Mouse (Mus musculus) granulocyte monocyte progenitor cell, adult 5-6 weeks (primary cell): ENCODE data around the gene Foxl2. TPM values are rescaled to one million over a fixed set of nuclear protein-coding genes. Genes with fewer than 3 reads are reported as not detected.
A peak's percentile ranks its signal among the peaks of the same experiment; 100 is the strongest.

Experiments used
- ATAC-seq: replicated peaks from 2 replicates; pipeline ENCODE4 v1.8.0; 2016; ENCODE audit warnings: mild to moderate bottlenecking, moderate TSS enrichment, inconsistent platforms; ENCODE audit not compliant: poor library complexity, severe bottlenecking
- total RNA-seq, 2 experiments: library from RNA; stranded (forward) in 1 of 2; stranded (reverse) in 1 of 2; fragments of 200-712, 200-1000 nt in 1 of 2; fragments of >200 nt in 1 of 2; fragmentation: Nextera tagmentation in 1 of 2; gene quantifications; 2 replicates each; pipeline ENCODE4 v1.2.3; 2014 to 2017

Foxl2 gene
- total RNA-seq (2014; fragmentation: Nextera tagmentation): not detected in 2 replicates
- not detected in 2 replicates for total RNA-seq (2017)

DNA sequence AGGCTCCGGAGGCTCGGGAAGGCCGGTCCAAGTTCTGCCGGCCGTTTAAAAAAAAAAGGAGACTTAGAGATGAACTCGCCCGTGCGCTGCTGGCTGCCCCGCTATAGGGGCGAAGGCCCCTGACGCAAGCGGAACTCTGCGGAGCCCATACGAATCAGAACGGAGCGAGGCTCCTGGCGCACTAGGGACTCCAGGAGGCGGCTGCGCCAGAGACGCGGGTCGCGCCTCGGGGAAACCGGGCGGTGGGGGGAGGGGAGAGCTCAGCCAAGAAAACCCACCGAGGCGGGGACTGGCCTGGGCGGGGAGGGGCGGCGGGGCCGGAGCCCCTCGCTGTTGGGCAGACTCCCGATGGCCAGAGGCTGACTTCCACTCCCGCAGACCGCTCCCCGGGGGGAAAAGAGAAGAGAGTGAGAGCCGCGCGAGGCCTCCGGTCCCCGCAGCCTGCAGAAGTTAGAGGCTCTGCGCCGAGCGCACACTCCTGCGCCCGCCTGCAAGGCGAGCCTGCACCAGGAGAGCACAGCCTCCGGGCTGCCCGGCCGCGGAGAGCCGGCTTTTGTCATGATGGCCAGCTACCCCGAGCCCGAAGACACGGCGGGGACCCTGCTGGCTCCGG lies at the start of gene Foxl2:
Gene Foxl2, plus strand, starts transcription at position 186 of the 613 bp plus-strand sequence.
- peak; percentile 7; the same call in 1 of the 2 replicates for ATAC-seq

DNA sequence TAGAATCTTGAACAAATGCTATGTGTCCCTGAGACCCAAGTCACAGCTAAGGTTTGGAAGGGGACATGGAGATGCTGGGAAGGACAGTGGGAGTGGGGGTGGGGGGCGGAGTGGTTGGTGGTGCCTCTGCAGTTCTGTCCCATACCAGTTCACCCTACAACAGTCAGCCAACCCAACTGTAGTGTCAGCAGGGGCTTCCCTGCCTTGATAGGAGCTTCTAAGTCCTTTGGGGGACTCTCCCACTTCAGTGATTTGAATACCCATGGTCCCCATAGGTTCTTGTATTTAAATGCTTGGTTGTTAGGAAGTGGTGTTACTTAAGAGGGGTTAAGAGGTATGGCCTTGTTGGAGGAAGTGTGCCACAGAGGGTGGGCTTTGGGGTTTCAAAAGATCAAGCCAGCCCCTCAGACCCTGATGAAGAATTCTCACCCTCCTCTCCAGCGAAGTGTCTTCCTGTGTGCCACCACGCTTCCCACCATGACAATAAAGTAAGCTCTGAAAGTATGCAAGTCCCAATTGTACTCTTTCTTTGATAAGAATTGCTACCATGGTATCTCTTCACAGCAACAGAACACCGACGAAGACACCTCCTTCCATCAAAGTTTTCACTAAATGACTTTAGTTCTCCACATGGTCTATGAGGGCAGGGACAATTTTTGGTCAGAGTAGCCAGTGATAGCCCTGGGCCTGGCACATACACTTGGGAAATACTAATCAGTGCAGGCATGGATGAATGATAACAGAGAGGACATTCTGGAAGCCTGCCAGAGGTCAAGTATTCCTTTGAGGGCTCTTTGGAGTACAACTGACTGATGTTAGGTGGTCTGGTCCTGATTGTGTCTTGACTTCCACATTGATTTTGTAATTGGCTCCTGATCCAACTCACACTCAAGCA lies 34.2 kb upstream of the Foxl2 start:
- ATAC-seq: no peak

DNA sequence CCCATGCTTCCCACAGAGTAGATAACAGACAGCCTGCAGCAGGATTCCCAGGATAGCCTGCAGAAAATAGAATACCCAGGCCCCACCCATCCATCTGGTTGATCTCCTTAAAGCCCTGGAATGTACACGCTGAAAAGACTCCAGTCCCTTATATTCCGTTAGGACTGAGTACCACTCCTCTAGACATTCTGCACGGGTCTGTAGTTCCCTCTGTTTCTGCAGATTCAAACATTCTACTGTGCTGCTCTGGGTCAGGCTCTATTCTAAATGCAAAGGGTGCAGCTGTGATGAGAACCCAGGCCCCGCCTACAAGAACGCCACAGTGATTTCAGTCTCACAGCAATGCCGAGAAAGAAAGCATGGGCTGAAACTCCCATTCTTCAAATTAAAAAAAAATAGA lies 32.0 kb upstream of the Foxl2 start:
- no peak for ATAC-seq

DNA sequence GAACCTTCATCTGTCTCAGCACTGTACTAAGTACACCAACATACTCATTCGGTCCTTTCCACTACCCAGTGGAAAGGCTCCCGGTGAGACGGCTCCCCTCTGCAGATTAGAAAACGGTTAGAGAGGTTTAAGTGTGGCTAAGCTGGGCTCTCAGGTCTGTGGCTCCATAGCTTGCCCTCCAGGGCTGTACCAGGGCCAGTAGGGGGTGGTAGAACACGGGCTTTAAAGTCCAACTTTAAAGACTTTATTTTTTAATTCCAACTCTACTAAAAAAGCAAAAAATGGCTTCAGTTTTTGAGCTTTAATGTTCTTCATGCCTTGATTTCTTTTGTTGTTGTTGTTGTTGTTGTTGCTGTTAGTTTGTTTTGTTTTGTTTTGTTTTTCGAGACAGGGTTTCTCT lies 30.9 kb upstream of the Foxl2 start:
- ATAC-seq: no peak

DNA sequence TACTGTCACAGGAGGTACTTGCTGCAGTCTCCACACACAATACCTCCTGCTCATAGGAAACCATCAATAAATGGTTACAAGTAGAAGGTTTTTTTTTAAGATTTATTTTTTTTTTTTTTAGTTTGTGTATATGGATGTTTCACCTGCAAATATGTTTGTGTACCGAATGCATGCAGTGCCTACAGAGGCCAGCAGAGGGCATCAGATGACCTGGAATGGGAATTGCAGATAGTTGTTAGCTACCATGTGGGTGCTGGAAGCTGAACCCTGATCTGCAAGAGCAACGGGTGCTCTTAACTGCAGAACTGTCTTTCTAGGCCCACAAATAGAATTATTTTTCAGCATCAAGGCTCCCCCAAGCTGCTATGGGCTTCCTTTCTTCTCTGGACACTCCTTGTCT lies 25.6 kb upstream of the Foxl2 start:
- no peak for ATAC-seq

DNA sequence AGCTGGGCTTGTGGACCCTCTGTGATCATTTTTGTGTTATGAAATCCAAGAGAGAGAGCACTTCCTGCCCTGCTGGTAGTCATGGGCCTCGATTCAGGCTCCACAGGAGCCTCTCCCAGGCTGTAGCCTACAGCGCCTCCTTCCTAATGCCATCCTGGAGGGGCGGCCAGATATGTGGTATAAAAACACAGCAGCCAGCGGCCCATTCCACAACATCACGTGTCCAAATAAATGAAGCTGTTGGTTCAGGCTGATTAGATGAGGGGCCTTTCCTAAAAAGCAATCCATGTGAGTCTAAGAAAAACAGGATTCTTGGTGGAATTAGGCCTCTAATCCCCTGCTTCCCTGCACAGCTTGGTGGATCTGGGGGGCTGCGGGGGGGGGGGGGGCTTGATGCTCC lies 22.2 kb upstream of the Foxl2 start:
- ATAC-seq: no peak

DNA sequence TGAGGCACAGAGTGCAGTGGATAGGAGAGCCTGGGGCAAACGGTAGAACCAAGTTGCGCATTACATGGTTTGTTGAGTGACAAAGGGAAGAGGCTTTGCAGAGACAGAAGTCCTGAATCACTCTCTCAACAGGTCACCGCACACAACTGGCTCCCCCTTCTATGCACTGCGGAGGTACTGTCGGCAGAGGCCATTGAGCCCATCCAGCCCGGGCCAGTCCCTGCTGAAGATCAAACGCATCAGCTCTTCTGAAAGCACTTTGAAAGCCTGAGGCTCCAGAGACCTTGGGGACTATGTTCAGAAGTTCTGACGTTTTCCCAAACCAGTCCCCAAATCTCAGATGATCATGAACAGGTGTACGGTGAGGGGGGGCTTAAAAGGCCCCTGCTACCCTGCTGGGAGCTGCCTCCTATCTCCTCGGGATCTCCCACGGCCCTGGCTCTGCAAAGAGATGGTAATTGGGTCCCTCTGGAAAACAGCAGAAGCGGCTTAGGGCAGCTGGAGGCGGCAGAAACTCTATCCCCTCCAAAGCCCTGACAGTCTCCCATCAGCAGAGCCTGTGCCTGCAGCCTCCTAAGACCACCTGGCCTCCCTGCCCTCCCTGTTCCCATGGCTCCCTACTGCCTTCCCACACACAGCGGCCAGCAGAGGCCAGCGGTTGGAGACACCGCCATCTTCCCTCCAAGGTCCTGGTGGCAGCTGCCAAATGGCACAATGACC lies 19.7 kb upstream of the Foxl2 start:
- ATAC-seq: no peak

DNA sequence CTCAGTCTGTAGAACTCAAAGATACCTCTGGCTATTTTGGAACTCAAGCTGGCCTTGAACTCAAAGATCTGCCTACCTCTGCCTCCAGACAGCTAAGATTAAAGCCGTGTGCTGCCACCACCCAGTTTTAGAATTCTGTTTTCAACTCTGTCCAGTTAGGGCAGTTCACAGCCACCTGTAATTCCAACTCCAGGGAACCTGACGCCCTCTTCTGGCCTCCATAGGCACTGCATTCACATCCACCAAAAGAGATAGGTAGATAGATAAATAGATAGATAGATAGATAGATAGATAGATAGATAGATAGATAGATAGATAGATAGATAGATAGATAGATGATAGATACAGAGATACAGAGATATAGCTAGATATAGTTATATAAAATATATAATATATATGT lies 15.8 kb upstream of the Foxl2 start:
- no peak for ATAC-seq

DNA sequence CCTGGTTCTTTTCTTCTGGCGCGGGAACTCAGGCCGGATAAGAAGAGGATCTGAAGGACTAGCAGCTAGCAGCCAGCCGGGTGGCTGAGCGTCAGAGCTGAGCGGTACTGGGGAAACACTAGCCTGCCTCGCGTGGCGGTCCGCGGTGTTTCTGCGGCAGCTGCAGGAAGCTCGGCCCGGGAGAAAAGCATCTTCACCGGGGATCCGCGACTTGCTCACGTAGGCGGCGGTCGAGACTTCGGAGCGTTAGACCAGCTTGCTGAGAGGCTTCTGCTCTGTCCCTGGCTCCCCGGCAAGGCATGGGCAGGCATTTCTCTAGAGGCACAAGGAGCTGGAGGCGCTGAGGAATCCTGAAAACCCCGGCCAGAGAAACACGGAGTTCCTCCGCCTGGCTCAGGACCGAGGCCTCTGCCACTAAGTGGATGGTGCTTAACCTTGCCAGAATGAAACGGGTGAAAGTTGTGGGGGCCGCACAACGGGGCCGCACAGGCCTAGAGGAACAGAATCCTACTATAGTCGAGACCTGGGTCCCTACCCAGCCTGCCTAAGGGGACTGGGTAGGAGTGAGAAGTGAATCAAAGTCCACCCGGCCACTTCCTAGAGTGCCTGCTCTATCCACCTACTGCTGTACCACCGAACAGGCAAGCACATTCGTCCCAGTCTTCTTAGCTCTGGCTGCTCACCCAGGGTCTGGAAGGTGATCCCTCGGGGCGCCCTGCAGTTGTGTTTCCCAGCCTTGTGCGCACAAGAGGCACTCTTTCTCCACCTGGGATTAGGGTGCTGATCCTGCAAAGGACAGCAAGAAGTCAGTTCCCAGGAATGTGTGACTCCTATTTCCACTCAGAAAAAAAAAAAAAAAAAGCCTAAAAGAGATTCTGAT lies 2.7 kb upstream of the Foxl2 start:
- ATAC-seq: 0 out of 2 replicates have a peak, but pooled peaks have one; percentile 12

DNA sequence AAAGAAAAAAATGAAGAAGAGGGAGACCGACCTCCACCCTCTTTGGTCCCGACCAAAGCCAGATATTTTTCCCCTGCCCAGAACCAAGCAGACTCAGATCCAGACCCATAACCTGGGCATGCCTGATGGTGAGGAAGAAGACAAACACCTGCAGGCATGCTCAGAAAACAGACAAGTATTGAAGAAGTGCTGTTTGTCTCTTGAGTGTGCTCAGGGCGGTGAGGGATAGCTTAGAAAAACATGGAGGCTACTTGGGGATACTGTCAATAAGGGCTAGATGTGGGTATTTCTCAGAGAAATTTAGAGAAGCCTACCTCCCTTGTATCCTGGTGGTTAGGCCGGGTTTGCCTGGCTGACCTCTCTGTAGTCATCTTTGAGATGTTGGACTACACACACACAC lies 1.8 kb upstream of the Foxl2 start:
- no peak for ATAC-seq

DNA sequence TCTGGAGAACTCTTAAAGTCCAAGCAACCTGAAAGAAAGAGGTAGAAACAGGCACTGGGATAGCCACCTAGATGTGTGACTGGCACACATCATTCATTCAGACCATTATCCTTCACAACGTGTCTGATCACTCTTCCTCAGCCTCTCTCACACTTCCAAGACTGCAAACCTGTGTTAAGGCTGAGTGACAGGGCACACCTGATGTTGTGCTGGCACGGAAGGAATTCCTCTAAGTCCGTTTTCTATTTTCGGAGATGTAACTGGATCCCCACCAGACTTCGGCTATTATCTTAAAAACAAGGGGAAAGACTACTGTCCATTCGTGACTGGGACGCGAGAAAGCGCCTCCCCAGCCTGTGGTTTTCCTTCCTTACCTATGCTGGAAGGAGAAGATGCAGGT lies 1.3 kb upstream of the Foxl2 start:
- no peak for ATAC-seq

DNA sequence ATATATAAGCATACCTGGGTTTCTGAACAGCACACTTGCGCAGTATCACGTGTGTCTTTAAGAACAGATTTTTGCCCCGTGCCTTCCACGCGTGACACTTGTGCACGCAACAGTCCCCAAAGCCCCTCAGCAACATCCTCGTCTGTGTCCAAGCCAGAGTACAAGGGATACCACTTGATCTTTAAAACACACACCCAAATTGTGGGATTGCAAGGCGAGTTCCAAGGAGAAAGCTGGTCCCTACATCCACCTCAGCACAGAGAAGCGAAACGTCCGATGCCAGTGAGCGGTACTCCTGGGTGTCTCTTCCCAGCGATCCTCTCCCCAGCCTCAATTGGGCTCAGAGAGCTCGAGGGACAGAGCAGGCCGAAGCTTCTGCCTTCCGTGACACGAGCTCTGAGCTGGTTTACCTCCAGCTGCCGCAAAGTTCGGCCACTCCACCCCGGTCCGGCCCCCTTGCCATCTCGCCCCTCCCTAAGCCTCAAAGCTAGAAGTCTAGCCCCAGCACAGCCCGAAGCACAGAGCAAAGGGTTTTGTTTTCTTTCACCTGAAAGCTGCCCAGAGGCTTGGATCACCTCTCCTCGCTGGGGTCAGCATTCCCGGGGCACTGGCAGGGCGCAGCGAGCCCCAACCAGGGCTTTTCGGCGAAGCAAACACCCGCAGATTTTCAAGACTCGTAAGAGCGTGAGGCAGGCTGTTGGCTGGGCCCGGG lies 541 bp upstream of the Foxl2 start:
- ATAC-seq: no peak

DNA sequence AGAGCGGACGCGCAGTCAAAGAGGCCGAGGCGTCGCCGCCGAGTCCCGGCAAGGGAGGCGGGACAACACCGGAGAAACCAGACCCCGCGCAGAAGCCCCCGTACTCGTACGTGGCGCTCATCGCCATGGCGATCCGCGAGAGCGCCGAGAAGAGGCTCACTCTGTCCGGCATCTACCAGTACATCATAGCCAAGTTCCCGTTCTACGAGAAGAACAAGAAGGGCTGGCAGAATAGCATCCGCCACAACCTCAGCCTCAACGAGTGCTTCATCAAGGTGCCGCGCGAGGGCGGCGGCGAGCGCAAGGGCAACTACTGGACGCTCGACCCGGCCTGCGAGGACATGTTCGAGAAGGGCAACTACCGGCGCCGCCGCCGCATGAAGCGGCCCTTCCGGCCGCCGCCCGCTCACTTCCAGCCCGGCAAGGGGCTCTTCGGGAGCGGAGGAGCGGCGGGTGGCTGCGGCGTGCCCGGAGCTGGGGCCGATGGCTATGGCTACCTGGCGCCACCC lies 682 bp downstream of the Foxl2 start:
- ATAC-seq: 0 out of 2 replicates have a peak, but pooled peaks have one; percentile 7

DNA sequence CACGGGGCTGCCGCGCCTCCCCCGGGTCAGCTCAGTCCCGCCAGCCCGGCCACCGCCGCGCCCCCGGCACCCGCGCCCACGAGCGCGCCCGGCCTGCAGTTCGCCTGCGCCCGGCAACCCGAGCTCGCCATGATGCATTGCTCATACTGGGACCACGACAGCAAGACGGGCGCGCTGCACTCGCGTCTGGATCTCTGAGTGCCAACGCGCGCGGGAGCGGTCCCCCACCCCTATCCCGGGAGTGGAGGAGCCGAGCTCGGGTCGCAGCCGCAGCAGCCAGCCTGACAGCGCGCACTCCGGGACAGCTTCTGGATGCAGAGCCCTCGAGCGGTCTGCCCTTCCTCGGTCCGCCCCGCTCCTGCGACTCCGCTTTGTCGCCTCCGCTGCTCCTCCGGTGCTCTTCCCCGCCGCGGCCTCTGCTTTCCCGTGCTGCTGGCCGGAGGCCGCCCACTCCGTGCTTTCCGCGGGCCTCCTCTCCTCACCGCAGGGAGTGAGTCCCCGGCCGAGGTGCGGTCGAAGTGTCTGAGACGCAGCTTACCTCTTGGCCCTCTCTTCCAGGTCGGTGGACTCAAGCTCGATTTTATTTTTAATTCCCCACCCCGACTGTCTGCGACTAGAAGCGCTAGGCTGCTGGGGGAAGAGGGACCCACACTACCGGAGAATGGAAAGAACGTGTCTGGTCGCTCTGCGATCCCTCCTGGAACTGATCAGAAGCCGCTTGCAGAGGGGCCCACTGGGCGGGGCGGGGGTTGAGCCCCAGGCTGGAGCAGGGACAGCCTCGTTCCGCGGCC lies 1.7 kb downstream of the Foxl2 start:
- 0 out of 2 replicates have a peak, but pooled peaks have one; percentile 4 for ATAC-seq

DNA sequence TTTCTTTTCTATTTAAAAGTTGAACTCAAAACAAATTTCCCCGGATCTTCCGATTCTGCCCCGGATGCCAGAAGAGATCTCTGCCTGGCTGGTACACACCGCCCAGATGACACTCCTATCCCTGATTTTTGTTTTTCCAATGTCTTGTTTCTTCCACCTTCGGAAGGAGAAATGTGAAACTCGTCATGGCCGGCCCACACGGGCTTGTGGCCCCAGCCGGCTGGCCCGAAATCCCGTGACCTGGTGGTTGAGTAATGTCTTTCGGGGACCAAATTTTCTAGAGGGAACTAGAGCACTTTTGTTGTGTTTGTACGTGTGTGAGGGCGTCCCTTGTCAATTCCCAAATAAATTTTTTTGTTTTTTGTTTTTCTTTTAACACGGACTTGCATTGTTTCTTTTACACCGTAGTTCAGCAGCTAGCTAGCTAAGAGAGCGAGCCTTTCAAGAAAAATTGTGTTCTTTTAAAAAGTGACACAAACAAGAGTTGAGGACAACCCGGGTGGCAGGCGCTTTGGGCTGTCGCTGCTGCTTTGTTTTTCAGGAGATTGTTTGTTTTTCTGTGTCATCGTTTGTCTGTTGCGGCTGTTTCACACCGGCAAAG lies 2.8 kb downstream of the Foxl2 start:
- no peak; the same call in 1 of the 2 replicates for ATAC-seq

DNA sequence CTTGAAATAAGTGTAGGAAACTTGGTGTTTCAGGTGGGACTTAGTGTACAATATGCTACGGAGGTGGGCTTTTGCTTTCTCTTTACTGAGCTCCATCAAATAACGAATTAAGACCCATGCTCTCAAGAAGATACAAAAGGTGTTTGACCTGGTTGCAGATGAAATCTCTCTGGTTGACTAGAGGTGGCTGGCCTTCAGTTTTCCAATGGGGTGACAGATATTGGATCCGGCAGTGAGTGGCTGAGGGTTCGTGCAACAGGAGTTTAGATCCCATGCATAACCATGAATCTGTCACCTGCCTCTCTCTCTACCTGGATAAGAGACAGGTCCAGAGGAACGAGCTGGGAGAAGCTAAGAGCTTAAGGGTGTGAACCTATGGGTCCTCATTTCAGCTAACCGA lies 3.5 kb downstream of the Foxl2 start:
- no peak for ATAC-seq

DNA sequence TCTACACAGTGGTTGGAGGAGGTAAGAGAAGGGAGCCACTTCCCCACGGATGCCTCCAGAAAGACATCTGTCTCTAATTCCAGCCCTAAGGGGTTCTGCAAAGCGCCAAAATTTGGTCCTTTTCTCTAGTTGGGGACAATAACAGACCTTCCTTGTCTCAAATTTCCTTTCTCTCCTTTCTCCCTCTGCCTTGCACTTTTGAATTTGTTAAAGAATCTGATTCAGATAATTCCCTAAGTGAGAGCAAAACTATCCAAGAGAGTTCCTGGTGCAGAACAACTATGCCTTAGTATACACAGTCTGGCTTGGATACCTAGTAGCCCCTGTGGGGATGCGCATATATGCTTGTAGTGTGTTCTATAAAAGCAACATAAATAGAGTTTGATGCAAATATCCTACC lies 4.8 kb downstream of the Foxl2 start:
- ATAC-seq: no peak

DNA sequence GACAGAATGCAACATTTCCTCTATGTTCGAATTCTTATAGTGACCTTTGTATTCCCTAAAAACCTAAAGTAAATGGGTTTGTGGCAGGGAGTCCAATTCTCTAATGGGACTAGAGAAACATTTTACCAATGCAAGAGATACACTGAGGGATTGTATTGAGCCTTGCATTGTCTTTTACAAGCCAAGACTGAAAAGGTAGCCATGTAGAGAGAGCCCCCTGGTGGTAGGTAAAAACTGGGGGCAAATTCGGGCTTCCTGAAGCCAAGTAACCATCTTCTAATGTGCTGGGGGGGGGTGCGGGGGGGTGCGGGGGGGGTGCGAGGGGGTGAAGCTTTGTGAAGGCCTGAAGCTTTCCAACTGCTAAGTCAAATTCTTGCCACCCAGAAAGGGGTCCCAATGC lies 5.3 kb downstream of the Foxl2 start:
- no peak for ATAC-seq
